Mouse (Mus musculus) liver, embryonic 14.5 days (tissue): Measurements from ENCODE around the gene Mrpl50. TPM values are rescaled to one million over a fixed set of nuclear protein-coding genes. Genes with fewer than 3 reads are reported as not detected.

Source experiments
- ATAC-seq: fragments of 200-750 bp; cut with Nextera tagmentation; 2 replicates; pipeline ENCODE4 v1.8.0; 2017; ENCODE audit warnings: moderate number of reproducible peaks, mild to moderate bottlenecking, moderate library complexity; ENCODE audit not compliant: insufficient read depth
- DNase-seq, 3 experiments: peaks; one replicate each; pipeline ENCODE4 v3.0.0-alpha.2; 2012 to 2013; ENCODE audit warnings: low read depth in 3 of 3, low spot score in 3 of 3
- H3K27ac ChIP-seq: fragments of 300-500 bp; sonication (generic); 2 replicates; pipeline ENCODE4 v1.5.1; 2014; ENCODE audit warnings: moderate library complexity, mild to moderate bottlenecking, control low read depth, inconsistent platforms
- H3K27me3 ChIP-seq: fragments of 300-500 bp; sonication (generic); 2 replicates; pipeline ENCODE4 v1.6.1; 2014; ENCODE audit warnings: mild to moderate bottlenecking, low read length, moderate library complexity; ENCODE audit not compliant: control insufficient read depth, insufficient read depth
- H3K36me3 ChIP-seq: fragments of 300-500 bp; sonication (generic); replicated peaks from 2 replicates; pipeline ENCODE4 v1.6.1; 2014; ENCODE audit warnings: low read depth; ENCODE audit not compliant: control insufficient read depth, insufficient read depth
- H3K4me1 ChIP-seq, 2 experiments: fragments of 200-500 bp in 1 of 2; fragments of 300-500 bp in 1 of 2; sonication (generic) in 1 of 2; replicated peaks; 2 replicates each; pipeline ENCODE4 v1.6.1; 2012 to 2014; ENCODE audit warnings: antibody characterized with exemption in 1 of 2, inconsistent platforms in 1 of 2, low read length in 1 of 2; ENCODE audit not compliant: control insufficient read depth in 2 of 2, insufficient read depth in 2 of 2
- H3K4me2 ChIP-seq: fragments of 300-500 bp; sonication (generic); 2 replicates; pipeline ENCODE4 v1.6.1; 2014; ENCODE audit warnings: low read depth, mild to moderate bottlenecking, control low read depth, moderate library complexity
- H3K4me3 ChIP-seq, 2 experiments: fragments of 200-500 bp in 1 of 2; fragments of 300-500 bp in 1 of 2; sonication (generic) in 1 of 2; 2 replicates each; pipeline ENCODE4 v1.5.1; 2012 to 2014; ENCODE audit warnings: low read depth in 2 of 2, low read length in 2 of 2, mild to moderate bottlenecking in 2 of 2, control low read depth in 1 of 2, inconsistent platforms in 1 of 2, moderate library complexity in 1 of 2; ENCODE audit not compliant: insufficient read depth in 1 of 2
- H3K9ac ChIP-seq: fragments of 300-500 bp; sonication (generic); replicated peaks from 2 replicates; pipeline ENCODE4 v1.6.1; 2014; ENCODE audit warnings: mild to moderate bottlenecking, control low read depth, moderate library complexity
- H3K9me3 ChIP-seq: fragments of 300-500 bp; sonication (generic); 2 replicates; pipeline ENCODE4 v1.6.1; 2016; ENCODE audit warnings: low read length, mixed read lengths; ENCODE audit not compliant: control insufficient read depth
- CTCF ChIP-seq: IDR thresholded peaks from 2 replicates; pipeline ENCODE4 v1.5.1; 2016; ENCODE audit warnings: antibody characterized with exemption, low read depth, control low read depth
- EP300 ChIP-seq: IDR thresholded peaks from 2 replicates; pipeline ENCODE4 v1.6.1; 2016; ENCODE audit warnings: antibody characterized with exemption, low read depth
- WGBS: fragments of 180-500 bp; shearing (Covaris S2); extraction: QIAGEN DNeasy Blood & Tissue Kit; methylation state at CpG from one replicate; pipeline ENCODE4 v1.1.7; 2014; ENCODE audit not compliant: insufficient replicate concordance; 5-methylcytosine and 5-hydroxymethylcytosine counted together
- polyA plus RNA-seq, 2 experiments: library from polyadenylated mRNA; depleted of rRNA in 1 of 2; stranded (reverse) in 1 of 2; unstranded in 1 of 2; fragments of >200 nt; fragmentation: Nextera tagmentation in 1 of 2; extraction: Ambion mirVana in 1 of 2; gene quantifications; 2 replicates each; pipeline versions ENCODE4 v1.2.1 to v1.2.3; 2012 to 2014

The Mrpl50 gene
- 11.7 and 16.6 TPM in 2 replicates for polyA plus RNA-seq (2012; rRNA removed)
- 55.7 TPM in 2 replicates for polyA plus RNA-seq (2014; fragmentation: Nextera tagmentation; extraction: Ambion mirVana)

- no peaks in the 10 kb centered on the region for H3K27me3 ChIP-seq
- peak within 1 kb of the TSS; percentile 78 to 88 for H3K4me3 ChIP-seq
- peaks cover 4% of the 10 kb centered on the region; the same call in 1 of the 2 replicates for H3K36me3 ChIP-seq
- peak within 1 kb of the TSS; percentile 77 for H3K9ac ChIP-seq
- WGBS, result under 1% methylated on average over 41 of the region's 41 CpGs
- peak within 1 kb of the TSS; percentile 88 for H3K4me2 ChIP-seq
- peak; percentile 98 for ATAC-seq
- H3K4me1 ChIP-seq, result peaks cover 7 to 14% of the 10 kb centered on the region in 2 experiments
- peak; percentile 95 to 97 (median 96) for DNase-seq
- H3K9me3 ChIP-seq, result no peaks in the 10 kb centered on the region
- TF ChIP-seq CTCF, result no peak
- TF ChIP-seq EP300, result no peak
- H3K27ac ChIP-seq, result peak within 1 kb of the TSS; percentile 23
Measured at GRCm38 (mm10) chr4:49520572-49521340, at the start of gene Mrpl50, which contains the start of gene Zfp189. Gene Mrpl50 (minus strand): TSS chr4:49521093. Gene Zfp189 (plus strand): TSS chr4:49521176.

- peak; percentile 63 to 64 (median 64) for DNase-seq
Measured at GRCm38 (mm10) chr4:49567613-49568012, 46.7 kb upstream of the Mrpl50 start.

DNA sequence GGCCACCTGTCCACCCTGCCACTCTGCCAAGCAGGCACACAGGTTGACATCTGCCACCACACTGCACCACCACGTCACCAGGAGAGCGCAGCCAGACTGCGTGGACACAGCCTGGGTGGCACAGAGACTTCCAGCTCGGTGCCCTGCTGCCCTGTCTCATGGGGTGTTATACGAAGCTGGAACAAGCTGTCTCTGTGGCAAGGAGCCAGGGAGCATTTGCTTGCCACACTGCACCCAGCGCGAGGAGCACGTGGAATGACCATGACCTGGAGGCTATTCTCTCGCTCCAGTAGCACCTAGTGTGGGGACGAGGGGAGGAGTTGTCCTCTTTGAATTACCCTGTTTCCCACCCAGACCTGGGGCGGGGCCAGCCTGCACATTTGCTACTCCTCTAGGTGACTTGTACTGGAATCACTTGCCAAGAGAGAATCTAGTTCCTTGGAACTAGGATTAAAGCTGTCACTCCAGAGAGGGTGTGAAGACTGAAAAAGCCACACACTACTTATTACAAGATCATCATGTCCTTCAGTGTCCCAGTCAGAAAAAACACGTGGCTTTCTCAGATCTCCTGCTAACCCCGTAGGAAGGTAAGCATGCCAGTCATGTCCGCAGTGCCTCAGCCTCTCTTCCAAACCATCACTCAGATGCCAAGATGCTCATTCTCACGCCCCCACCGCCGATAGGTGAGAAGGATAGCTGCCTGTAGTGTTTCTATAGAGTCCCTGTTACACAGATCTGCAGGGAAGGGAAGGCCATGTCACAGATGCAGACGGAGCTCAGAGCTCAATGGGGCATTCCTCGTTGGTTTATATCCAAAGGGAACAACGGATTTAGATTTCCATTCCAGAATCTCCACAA lies 39.3 kb upstream of the Mrpl50 start:
- Histone ChIP-seq H3K36me3 (no peaks in the 10 kb centered on the region), H3K9me3 (no peaks in the 10 kb centered on the region), H3K9ac (no peak overlapping the region), H3K27me3 (no peaks in the 10 kb centered on the region), H3K4me1 (peaks cover 0 to 6% of the 10 kb centered on the region in 2 experiments; a peak in 1 of 4 replicates), H3K27ac (no peak overlapping the region), H3K4me2 (no peak overlapping the region), H3K4me3 (no peak overlapping the region)
- DNase-seq, result no peak
- TF ChIP-seq CTCF (no peak), EP300 (no peak)
- peak; percentile 51 for ATAC-seq
- 56% methylated on average over 20 of the region's 20 CpGs for WGBS

More at GRCm38 (mm10) chr4:49567613-49568012, 46.7 kb upstream of the Mrpl50 start:
- TF ChIP-seq CTCF (peak; percentile 85), EP300 (no peak)
- 14% methylated on average over 3 of the region's 3 CpGs for WGBS
- Histone ChIP-seq H3K27me3 (no peaks in the 10 kb centered on the region), H3K9me3 (no peaks in the 10 kb centered on the region), H3K4me3 (no peak overlapping the region), H3K27ac (no peak overlapping the region), H3K4me2 (no peak overlapping the region), H3K36me3 (no peaks in the 10 kb centered on the region), H3K4me1 (no peaks in the 10 kb centered on the region; a peak in 1 of 4 replicates), H3K9ac (no peak overlapping the region)
- ATAC-seq, result peak; percentile 72

GRCm38 (mm10) chr4:49558181-49558580 lies 37.3 kb upstream of the Mrpl50 start:
- peak; percentile 28; the same call in 1 of the 2 replicates for ATAC-seq
- TF ChIP-seq CTCF, result no peak
- TF ChIP-seq EP300, result no peak
- Histone ChIP-seq H3K27me3 (no peaks in the 10 kb centered on the region), H3K4me3 (no peak overlapping the region), H3K4me2 (no peak overlapping the region), H3K9ac (no peak overlapping the region), H3K36me3 (no peaks in the 10 kb centered on the region), H3K27ac (no peak overlapping the region), H3K4me1 (peaks cover 0 to 7% of the 10 kb centered on the region in 2 experiments; a peak in 1 of 4 replicates), H3K9me3 (no peaks in the 10 kb centered on the region)
- WGBS, result 18% methylated on average over 2 of the region's 2 CpGs
- DNase-seq, result no peak
